Mouse (Mus musculus) layer of hippocampus, adult 2 months (tissue): ENCODE results near the gene Gm28038. TPM values are rescaled to one million over a fixed set of nuclear protein-coding genes. Genes with fewer than 3 reads are reported as not detected.
A peak's percentile ranks its signal among the peaks of the same experiment; 100 is the strongest.

Source experiments
- DNase-seq, 2 experiments: peaks; one replicate each; pipeline ENCODE4 v3.0.0; 2022; ENCODE audit warnings: low spot score in 2 of 2
- H3K27ac ChIP-seq: fragments of 200-600 bp; 2 replicates; pipeline ENCODE4 v1.8.1; 2022
- H3K4me3 ChIP-seq: fragments of 200-600 bp; 2 replicates; pipeline ENCODE4 v1.8.1; 2022; ENCODE audit warnings: mild to moderate bottlenecking
- CTCF ChIP-seq: fragments of 200-600 bp; conservative IDR thresholded peaks from 2 replicates; pipeline ENCODE4 v1.8.1; 2022; ENCODE audit warnings: antibody characterized with exemption, mild to moderate bottlenecking, moderate library complexity
- total RNA-seq, 2 experiments: library from RNA; stranded (reverse); gene quantifications; 2 replicates each; pipeline ENCODE4 v1.2.3; 2021

The Gm28038 gene
- total RNA-seq, 2 experiments from 2014 or later: not detected

- no peak for DNase-seq
- H3K27ac ChIP-seq: no peak overlapping the region
- peak; percentile 45 for TF ChIP-seq CTCF
- H3K4me3 ChIP-seq: no peak overlapping the region
Observed at GRCm38 (mm10) chr2:30316136-30316535, 35.3 kb downstream of the Gm28038 start.

- peak overlapping the region; percentile 43; the same call in 1 of the 2 replicates for H3K27ac ChIP-seq
- no peak for TF ChIP-seq CTCF
- peak in 1 of 2 experiments; percentile 47 for DNase-seq
- no peak overlapping the region for H3K4me3 ChIP-seq
Observed at GRCm38 (mm10) chr2:30316955-30317354, 36.1 kb downstream of the Gm28038 start.

DNA sequence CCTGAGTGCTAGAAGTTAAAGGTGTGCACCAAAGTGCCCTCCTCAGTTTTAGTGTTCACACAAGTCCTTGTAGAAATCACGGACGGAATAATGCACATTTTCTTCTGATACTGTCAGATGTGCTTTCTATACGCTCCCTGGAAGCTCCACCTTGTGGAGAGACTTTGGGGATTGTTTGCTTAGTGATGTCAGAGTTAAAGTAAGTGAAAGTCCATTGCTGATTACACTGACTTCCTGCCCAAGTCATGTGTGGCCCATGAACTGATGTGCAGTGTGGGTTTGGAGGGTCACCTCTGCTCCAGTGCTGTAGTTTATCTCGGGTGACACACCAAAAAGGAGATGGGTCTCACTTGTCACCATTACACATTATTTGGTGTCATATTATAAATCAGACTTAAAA, 38.4 kb downstream of the Gm28038 start:
- no peak for DNase-seq
- no peak for TF ChIP-seq CTCF
- H3K27ac ChIP-seq: no peak overlapping the region
- H3K4me3 ChIP-seq: no peak overlapping the region

- TF ChIP-seq CTCF: no peak
- H3K27ac ChIP-seq: no peak overlapping the region
- no peak for DNase-seq
- H3K4me3 ChIP-seq: no peak overlapping the region
Observed at GRCm38 (mm10) chr2:30323111-30323510, 42.3 kb downstream of the Gm28038 start.

- TF ChIP-seq CTCF: no peak
- DNase-seq: no peak
- H3K4me3 ChIP-seq: no peak overlapping the region
Observed at GRCm38 (mm10) chr2:30325296-30325695, 44.5 kb downstream of the Gm28038 start.

DNA sequence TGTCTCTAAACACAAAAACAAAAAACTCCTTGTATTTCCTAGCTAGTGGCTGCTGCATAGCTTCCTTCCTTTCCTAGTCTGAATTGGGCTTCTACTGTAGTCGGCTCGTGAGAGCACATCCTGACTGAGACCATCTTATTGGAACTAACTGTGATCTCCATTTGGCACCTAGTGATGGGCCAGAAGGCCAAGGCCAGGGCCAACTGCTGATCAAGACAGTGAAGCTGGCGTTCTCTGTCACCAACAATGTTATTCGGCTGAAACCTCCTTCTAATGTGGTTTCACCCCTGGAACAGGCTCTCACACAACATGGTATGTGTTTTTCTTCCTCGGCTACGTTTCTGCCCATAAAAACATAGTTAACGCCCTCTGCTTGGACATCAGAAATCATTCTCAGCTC, 46.4 kb downstream of the Gm28038 start:
- DNase-seq: no peak
- no peak for TF ChIP-seq CTCF
- H3K4me3 ChIP-seq: no peak overlapping the region
- no peak overlapping the region for H3K27ac ChIP-seq

More at GRCm38 (mm10) chr2:30325296-30325695, 44.5 kb downstream of the Gm28038 start:
- H3K27ac ChIP-seq: no peak overlapping the region

- Histone ChIP-seq H3K4me3 (no peak overlapping the region), H3K27ac (no peak overlapping the region)
- no peak for DNase-seq
- no peak for TF ChIP-seq CTCF
Observed at GRCm38 (mm10) chr2:30328791-30329190, 47.9 kb downstream of the Gm28038 start.

DNA sequence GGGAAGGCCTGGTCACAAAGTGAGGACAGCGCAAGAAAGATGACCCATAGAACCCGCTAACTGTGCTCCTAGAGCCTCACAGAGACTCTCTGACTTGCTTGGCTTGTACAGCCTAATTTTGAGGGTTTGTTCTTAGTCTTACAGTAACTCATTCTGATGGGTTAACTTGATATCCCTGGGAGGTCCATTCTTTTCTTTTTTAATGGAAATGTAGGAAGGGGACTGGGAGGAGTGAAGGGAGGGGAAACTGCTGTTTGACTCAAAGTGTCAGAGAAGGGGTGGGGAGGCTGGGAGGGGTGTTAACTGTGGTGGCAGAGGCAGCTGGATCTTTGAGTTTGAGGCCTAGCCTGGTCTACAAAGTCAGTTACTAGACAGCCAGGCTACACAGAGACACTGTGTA, 54.5 kb downstream of the Gm28038 start:
- DNase-seq: no peak
- TF ChIP-seq CTCF: no peak

DNA sequence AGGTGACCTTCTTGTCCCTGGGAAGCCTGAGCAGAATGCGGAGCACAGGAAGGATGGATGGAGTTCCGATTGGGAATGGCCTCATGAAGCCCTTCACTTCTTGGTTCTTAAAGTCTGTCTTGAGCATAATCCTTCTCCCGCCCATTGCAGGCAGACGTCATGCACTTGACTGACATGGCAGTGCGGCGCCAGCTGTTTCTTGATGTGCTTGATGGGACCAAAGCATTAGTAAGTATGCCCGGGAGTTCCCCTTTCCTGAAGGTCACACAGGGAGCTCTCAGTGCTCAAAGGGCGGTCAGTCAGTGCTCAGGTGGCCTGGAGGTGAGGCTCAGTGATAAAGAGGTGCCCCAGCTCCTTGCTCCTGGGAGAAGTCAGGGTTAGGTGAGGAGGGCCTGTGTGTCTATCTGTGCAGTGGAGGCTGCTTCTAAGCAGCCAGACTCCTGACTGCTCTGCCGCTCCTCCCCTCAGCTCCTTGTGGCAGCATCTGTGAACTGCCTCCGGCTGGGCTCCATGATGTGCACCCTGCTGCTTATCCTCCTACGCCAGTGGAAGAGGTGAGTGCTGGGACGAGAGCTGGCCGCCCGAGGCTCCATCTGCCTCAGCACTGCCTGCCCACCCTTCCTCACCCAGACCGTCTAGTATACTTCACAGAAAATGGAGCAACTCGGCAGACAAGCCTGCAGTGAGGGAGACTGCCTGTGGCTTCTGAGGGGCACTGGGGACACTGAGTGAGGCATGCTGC, 55.5 kb downstream of the Gm28038 start:
- peak overlapping the region; percentile 67 for H3K27ac ChIP-seq
- no peak overlapping the region for H3K4me3 ChIP-seq
- peak; percentile 48 for TF ChIP-seq CTCF
- no peak for DNase-seq

More for the DNA sequence above, 54.5 kb downstream of the Gm28038 start:
- no peak overlapping the region for H3K27ac ChIP-seq
- no peak overlapping the region for H3K4me3 ChIP-seq

GRCm38 (mm10) chr2:30337179-30337578, 56.3 kb downstream of the Gm28038 start:
- no peak for DNase-seq
- no peak overlapping the region for H3K4me3 ChIP-seq

GRCm38 (mm10) chr2:30342061-30342460, 61.2 kb downstream of the Gm28038 start:
- no peak for DNase-seq
- no peak overlapping the region for H3K4me3 ChIP-seq
- TF ChIP-seq CTCF: no peak
- peak overlapping the region; percentile 39; the same call in 1 of the 2 replicates for H3K27ac ChIP-seq

More at GRCm38 (mm10) chr2:30337179-30337578, 56.3 kb downstream of the Gm28038 start:
- peak overlapping the region; percentile 67; the same call in 1 of the 2 replicates for H3K27ac ChIP-seq
- no peak for TF ChIP-seq CTCF

GRCm38 (mm10) chr2:30342544-30342943, 61.7 kb downstream of the Gm28038 start:
- Histone ChIP-seq H3K27ac (0 out of 2 replicates have a peak overlapping the region, but pooled peaks have one; percentile 66), H3K4me3 (no peak overlapping the region)
- DNase-seq: no peak
- no peak for TF ChIP-seq CTCF

GRCm38 (mm10) chr2:30343601-30344137, 62.8 kb downstream of the Gm28038 start:
- Histone ChIP-seq H3K4me3 (no peak overlapping the region), H3K27ac (peak overlapping the region; percentile 66)
- no peak for DNase-seq
- peak; percentile 47 for TF ChIP-seq CTCF
